Mouse (Mus musculus) small intestine, adult 2 months (tissue): ENCODE measurements around the gene Phlda3.
A peak's percentile ranks its signal among the peaks of the same experiment; 100 is the strongest.

ENCODE experiments used
- CTCF ChIP-seq: fragments of 200-500 bp; IDR thresholded peaks from 2 replicates; pipeline ENCODE4 v1.5.1; 2012; ENCODE audit warnings: low read depth, mild to moderate bottlenecking, control low read depth, inconsistent platforms, low read length, moderate library complexity, mixed read lengths; ENCODE audit not compliant: insufficient replicate concordance, insufficient read length; ENCODE audit errors: extremely low read depth
- POLR2A ChIP-seq: fragments of 200-500 bp; IDR thresholded peaks from 2 replicates; pipeline ENCODE4 v1.6.1; 2012; ENCODE audit warnings: low read depth, mild to moderate bottlenecking, control low read depth, inconsistent platforms, low read length, moderate library complexity

DNA sequence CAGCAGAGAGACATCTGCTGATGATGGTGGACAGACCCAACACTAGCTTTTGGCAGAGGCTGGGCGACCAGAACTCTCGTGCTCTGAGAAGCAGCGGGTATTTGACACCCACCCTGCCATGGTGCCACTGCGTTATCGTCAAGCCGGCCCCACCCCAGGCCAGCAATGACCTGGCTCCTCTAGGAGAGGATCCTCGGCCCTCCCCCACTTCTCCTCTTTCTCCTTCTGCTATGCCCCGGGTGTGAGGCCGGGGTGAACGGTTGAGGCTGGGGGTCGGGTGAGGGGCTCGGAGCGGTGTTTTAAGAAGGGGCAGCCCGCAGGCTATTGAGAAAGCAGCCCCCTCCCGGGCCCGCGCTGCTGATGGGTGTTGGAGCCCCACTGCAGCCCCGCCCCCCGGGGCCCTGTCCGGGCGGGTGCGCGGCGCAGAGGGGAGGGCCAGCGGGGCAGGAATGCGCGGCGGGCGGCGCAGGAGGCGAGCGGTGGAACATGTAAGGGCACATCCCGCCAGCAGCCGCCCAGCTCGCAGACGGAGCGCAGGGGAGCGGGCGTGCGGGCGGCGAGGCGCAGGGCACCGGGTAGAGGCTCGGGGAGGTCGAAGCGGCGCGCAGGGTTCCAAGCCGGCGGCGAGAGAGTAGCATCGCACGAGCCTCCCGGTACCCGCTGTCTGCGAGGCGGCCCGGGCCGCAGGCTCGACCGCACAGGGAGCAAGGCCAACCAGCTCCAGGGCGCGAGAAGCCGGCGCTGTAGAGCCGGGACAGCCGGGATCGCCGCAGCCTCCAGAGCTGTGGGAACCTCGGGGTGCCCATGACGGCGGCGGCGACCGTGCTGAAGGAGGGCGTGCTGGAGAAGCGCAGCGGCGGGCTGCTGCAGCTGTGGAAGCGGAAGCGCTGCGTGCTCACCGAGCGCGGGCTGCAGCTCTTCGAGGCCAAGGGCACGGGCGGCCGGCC, at the start of gene Phlda3:
- TF ChIP-seq CTCF (no peak), POLR2A (peak; percentile 39; the same call in 1 of the 2 replicates)
